Mouse (Mus musculus) embryonic facial prominence, embryonic 15.5 days (tissue): ENCODE data around the gene Creb3l2. TPM values are rescaled to one million over a fixed set of nuclear protein-coding genes. Genes with fewer than 3 reads are reported as not detected.

Experiments used
- ATAC-seq: fragments of 200-750 bp; cut with Nextera tagmentation; 2 replicates; pipeline ENCODE4 v1.8.0; 2017; ENCODE audit warnings: low read depth, moderate TSS enrichment; ENCODE audit not compliant: insufficient number of reproducible peaks, low FRiP score, low TSS enrichment
- H3K27ac ChIP-seq: fragments of 300-500 bp; sonication (generic); replicated peaks from 2 replicates; pipeline ENCODE4 v1.5.1; 2015; ENCODE audit warnings: mild to moderate bottlenecking, inconsistent platforms
- H3K27me3 ChIP-seq: fragments of 300-500 bp; sonication (generic); 2 replicates; pipeline ENCODE4 v1.6.1; 2015; ENCODE audit warnings: inconsistent platforms
- H3K36me3 ChIP-seq: fragments of 300-500 bp; sonication (generic); 2 replicates; pipeline ENCODE4 v1.6.1; 2015; ENCODE audit warnings: mild to moderate bottlenecking, inconsistent platforms
- H3K4me1 ChIP-seq: fragments of 300-500 bp; sonication (generic); 2 replicates; pipeline ENCODE4 v1.6.1; 2015; ENCODE audit warnings: inconsistent platforms
- H3K4me2 ChIP-seq: fragments of 300-500 bp; sonication (generic); replicated peaks from 2 replicates; pipeline ENCODE4 v1.6.1; 2015; ENCODE audit warnings: mild to moderate bottlenecking, inconsistent platforms
- H3K4me3 ChIP-seq: fragments of 300-500 bp; sonication (generic); replicated peaks from 2 replicates; pipeline ENCODE4 v1.5.1; 2015; ENCODE audit warnings: mild to moderate bottlenecking, inconsistent platforms
- H3K9ac ChIP-seq: fragments of 300-500 bp; sonication (generic); 2 replicates; pipeline ENCODE4 v1.6.1; 2015; ENCODE audit warnings: inconsistent platforms
- H3K9me3 ChIP-seq: fragments of 300-500 bp; sonication (generic); replicated peaks from 2 replicates; pipeline ENCODE4 v1.6.1; 2016; ENCODE audit warnings: inconsistent platforms
- WGBS: fragments of 180-500 bp; shearing (Covaris S2); methylation state at CpG from one replicate; pipeline ENCODE4 v1.1.7; 2015; 5-methylcytosine and 5-hydroxymethylcytosine counted together
- polyA plus RNA-seq: library from polyadenylated mRNA; unstranded; fragments of >200 nt; fragmentation: Nextera tagmentation; extraction: Ambion mirVana; gene quantifications from 2 replicates; pipeline ENCODE4 v1.2.1, GENCODE M21; 2015

Gene Creb3l2
- polyA plus RNA-seq, 1 experiment from 2014 or later = 28.1 TPM

GRCm38 (mm10) chr6:37425833-37426232 is 16.1 kb downstream of the Creb3l2 start:
- Histone ChIP-seq H3K4me2 (no peak overlapping the region), H3K4me1 (peaks cover 71% of the 10 kb centered on the region), H3K9me3 (no peaks in the 10 kb centered on the region), H3K27ac (0 out of 2 replicates have a peak overlapping the region, but pooled peaks have one; percentile 17), H3K27me3 (no peaks in the 10 kb centered on the region), H3K4me3 (no peak overlapping the region), H3K36me3 (no peaks in the 10 kb centered on the region), H3K9ac (no peak overlapping the region)
- 55% methylated on average over 3 of the region's 3 CpGs for WGBS
- no peak for ATAC-seq

GRCm38 (mm10) chr6:37425075-37425474 is 16.9 kb downstream of the Creb3l2 start:
- H3K27ac ChIP-seq = peak overlapping the region; percentile 87
- H3K4me1 ChIP-seq = peaks cover 68% of the 10 kb centered on the region
- no peak overlapping the region for H3K4me2 ChIP-seq
- no peak overlapping the region for H3K9ac ChIP-seq
- H3K9me3 ChIP-seq = no peaks in the 10 kb centered on the region
- H3K27me3 ChIP-seq = no peaks in the 10 kb centered on the region
- H3K4me3 ChIP-seq = no peak overlapping the region
- no peaks in the 10 kb centered on the region for H3K36me3 ChIP-seq
- 81% methylated on average over 3 of the region's 3 CpGs for WGBS
- ATAC-seq = no peak

- no peak overlapping the region for H3K4me3 ChIP-seq
- no peak overlapping the region for H3K4me2 ChIP-seq
- no peaks in the 10 kb centered on the region for H3K36me3 ChIP-seq
- no peaks in the 10 kb centered on the region for H3K9me3 ChIP-seq
- H3K4me1 ChIP-seq = peaks cover 68% of the 10 kb centered on the region
- H3K27me3 ChIP-seq = no peaks in the 10 kb centered on the region
- peak overlapping the region; percentile 87 for H3K27ac ChIP-seq
- 24% methylated on average over 7 of the region's 7 CpGs for WGBS
- peak; percentile 81 for ATAC-seq
- no peak overlapping the region for H3K9ac ChIP-seq
These were observed 17.6 kb downstream of the Creb3l2 start for GRCm38 (mm10) chr6:37424374-37424773.

GRCm38 (mm10) chr6:37423386-37423785 is 18.6 kb downstream of the Creb3l2 start:
- Histone ChIP-seq H3K9me3 (no peaks in the 10 kb centered on the region), H3K4me3 (no peak overlapping the region), H3K4me2 (no peak overlapping the region), H3K27me3 (no peaks in the 10 kb centered on the region), H3K36me3 (no peaks in the 10 kb centered on the region), H3K27ac (peak overlapping the region; percentile 87), H3K4me1 (peaks cover 68% of the 10 kb centered on the region), H3K9ac (no peak overlapping the region)
- no peak for ATAC-seq
- 68% methylated on average over 1 of the region's 1 CpGs for WGBS

GRCm38 (mm10) chr6:37421124-37421523 is 20.8 kb downstream of the Creb3l2 start:
- Histone ChIP-seq H3K9ac (no peak overlapping the region), H3K9me3 (no peaks in the 10 kb centered on the region), H3K27ac (no peak overlapping the region), H3K36me3 (no peaks in the 10 kb centered on the region), H3K4me2 (no peak overlapping the region), H3K4me1 (peaks cover 68% of the 10 kb centered on the region), H3K4me3 (no peak overlapping the region), H3K27me3 (no peaks in the 10 kb centered on the region)
- ATAC-seq = no peak
- WGBS = 81% methylated on average over 6 of the region's 6 CpGs

GRCm38 (mm10) chr6:37419445-37419941 is 22.5 kb downstream of the Creb3l2 start:
- Histone ChIP-seq H3K27ac (peak overlapping the region; percentile 94), H3K9ac (no peak overlapping the region), H3K4me2 (peak overlapping the region; percentile 28), H3K36me3 (no peaks in the 10 kb centered on the region), H3K4me3 (no peak overlapping the region), H3K9me3 (no peaks in the 10 kb centered on the region), H3K4me1 (peaks cover 65% of the 10 kb centered on the region), H3K27me3 (no peaks in the 10 kb centered on the region)
- WGBS = 39% methylated on average over 17 of the region's 17 CpGs
- peak; percentile 79 for ATAC-seq

GRCm38 (mm10) chr6:37418931-37419330 is 23.0 kb downstream of the Creb3l2 start:
- Histone ChIP-seq H3K27me3 (no peaks in the 10 kb centered on the region), H3K27ac (peak overlapping the region; percentile 94), H3K9ac (no peak overlapping the region), H3K4me1 (peaks cover 61% of the 10 kb centered on the region), H3K4me3 (0 out of 2 replicates have a peak overlapping the region, but pooled peaks have one; percentile 10), H3K36me3 (no peaks in the 10 kb centered on the region), H3K4me2 (peak overlapping the region; percentile 28), H3K9me3 (no peaks in the 10 kb centered on the region)
- peak; percentile 48; the same call in 1 of the 2 replicates for ATAC-seq
- 30% methylated on average over 6 of the region's 6 CpGs for WGBS

- Histone ChIP-seq H3K4me2 (no peak overlapping the region), H3K9ac (no peak overlapping the region), H3K36me3 (no peaks in the 10 kb centered on the region), H3K9me3 (no peaks in the 10 kb centered on the region), H3K27ac (0 out of 2 replicates have a peak overlapping the region, but pooled peaks have one; percentile 12), H3K4me3 (no peak overlapping the region), H3K4me1 (peaks cover 47% of the 10 kb centered on the region), H3K27me3 (no peaks in the 10 kb centered on the region)
- WGBS = 79% methylated on average over 4 of the region's 4 CpGs
- no peak for ATAC-seq
These were observed 25.2 kb downstream of the Creb3l2 start for GRCm38 (mm10) chr6:37416743-37417142.

- 75% methylated on average over 6 of the region's 6 CpGs for WGBS
- no peak overlapping the region for H3K9ac ChIP-seq
- H3K4me2 ChIP-seq = no peak overlapping the region
- H3K4me1 ChIP-seq = peaks cover 47% of the 10 kb centered on the region
- H3K4me3 ChIP-seq = no peak overlapping the region
- H3K27ac ChIP-seq = peak overlapping the region; percentile 60; the same call in 1 of the 2 replicates
- H3K9me3 ChIP-seq = no peaks in the 10 kb centered on the region
- no peaks in the 10 kb centered on the region for H3K36me3 ChIP-seq
- H3K27me3 ChIP-seq = no peaks in the 10 kb centered on the region
- no peak for ATAC-seq
These were observed 26.4 kb downstream of the Creb3l2 start for GRCm38 (mm10) chr6:37415505-37415904.

GRCm38 (mm10) chr6:37415034-37415433 is 26.9 kb downstream of the Creb3l2 start:
- peak; percentile 73 for ATAC-seq
- H3K4me3 ChIP-seq = no peak overlapping the region
- H3K36me3 ChIP-seq = no peaks in the 10 kb centered on the region
- 41% methylated on average over 7 of the region's 7 CpGs for WGBS
- no peak overlapping the region for H3K9ac ChIP-seq
- no peaks in the 10 kb centered on the region for H3K27me3 ChIP-seq
- peaks cover 42% of the 10 kb centered on the region for H3K4me1 ChIP-seq
- peak overlapping the region; percentile 60 for H3K27ac ChIP-seq
- no peaks in the 10 kb centered on the region for H3K9me3 ChIP-seq
- H3K4me2 ChIP-seq = no peak overlapping the region

- Histone ChIP-seq H3K4me1 (peaks cover 37% of the 10 kb centered on the region), H3K27me3 (no peaks in the 10 kb centered on the region)
These were observed 27.4 kb downstream of the Creb3l2 start for GRCm38 (mm10) chr6:37414576-37414975.

GRCm38 (mm10) chr6:37411696-37412095 is 30.2 kb downstream of the Creb3l2 start:
- Histone ChIP-seq H3K4me3 (no peak overlapping the region), H3K9ac (no peak overlapping the region), H3K9me3 (no peaks in the 10 kb centered on the region), H3K27me3 (no peaks in the 10 kb centered on the region), H3K27ac (no peak overlapping the region), H3K4me1 (peaks cover 18% of the 10 kb centered on the region), H3K4me2 (no peak overlapping the region), H3K36me3 (no peaks in the 10 kb centered on the region; the same call in 1 of the 2 replicates)
- ATAC-seq = no peak
- 77% methylated on average over 3 of the region's 3 CpGs for WGBS

More at GRCm38 (mm10) chr6:37414576-37414975, 27.4 kb downstream of the Creb3l2 start:
- H3K4me2 ChIP-seq = no peak overlapping the region
- H3K9ac ChIP-seq = no peak overlapping the region
- H3K36me3 ChIP-seq = no peaks in the 10 kb centered on the region
- no peak for ATAC-seq
- H3K4me3 ChIP-seq = no peak overlapping the region
- H3K9me3 ChIP-seq = no peaks in the 10 kb centered on the region
- peak overlapping the region; percentile 60 for H3K27ac ChIP-seq
- 93% methylated on average over 10 of the region's 10 CpGs for WGBS
